Mouse (Mus musculus) myocyte (in vitro differentiated cells): Measurements from ENCODE around the gene Suds3.

Source experiments
- E2F4 ChIP-seq: IDR thresholded peaks from one replicate; pipeline ENCODE4 v1.6.1; 2011; ENCODE audit warnings: mild to moderate bottlenecking, control low read depth, moderate library complexity; ENCODE audit not compliant: insufficient read depth
- MAX ChIP-seq: IDR thresholded peaks from one replicate; pipeline ENCODE4 v1.6.1; 2011; ENCODE audit warnings: low read depth, mild to moderate bottlenecking, control low read depth
- MYOD1 ChIP-seq, 3 experiments: IDR thresholded peaks; one replicate each; pipeline ENCODE4 v1.6.1; 2011; ENCODE audit warnings: control low read depth in 2 of 3, low read depth in 2 of 3, mild to moderate bottlenecking in 2 of 3, moderate library complexity in 1 of 3; ENCODE audit not compliant: insufficient read length in 2 of 3, control insufficient read depth in 1 of 3
- POLR2A ChIP-seq: IDR thresholded peaks from one replicate; pipeline ENCODE4 v1.6.1; 2011; ENCODE audit warnings: low read depth, mild to moderate bottlenecking, control low read depth, moderate library complexity; ENCODE audit not compliant: insufficient read length
- REST ChIP-seq: IDR thresholded peaks from one replicate; pipeline ENCODE4 v1.6.1; 2011; ENCODE audit warnings: mild to moderate bottlenecking, control low read depth, moderate library complexity; ENCODE audit not compliant: insufficient read depth, insufficient read length
- SRF ChIP-seq: IDR thresholded peaks from one replicate; pipeline ENCODE4 v1.6.1; 2011; ENCODE audit warnings: low read depth; ENCODE audit not compliant: control insufficient read depth, insufficient read length
- TCF12 ChIP-seq: IDR thresholded peaks from one replicate; pipeline ENCODE4 v1.6.1; 2011; ENCODE audit warnings: mild to moderate bottlenecking, control low read depth; ENCODE audit not compliant: poor library complexity, insufficient read depth, severe bottlenecking
- USF1 ChIP-seq: IDR thresholded peaks from one replicate; pipeline ENCODE4 v1.6.1; 2011; ENCODE audit warnings: low read depth, mild to moderate bottlenecking, control low read depth, moderate library complexity

- TF ChIP-seq E2F4: no peak
- no peak for TF ChIP-seq POLR2A
- TF ChIP-seq MAX: no peak
- no peak for TF ChIP-seq TCF12
- TF ChIP-seq USF1: no peak
- TF ChIP-seq SRF: no peak
- TF ChIP-seq MYOD1 (IDR thresholded peaks at IDR 0.05; ENCODE audit: control insufficient read depth in 1 of 3, insufficient read length in 2 of 3, low read depth in 2 of 3): no peak
- no peak for TF ChIP-seq REST
These were observed 46.4 kb downstream of the Suds3 start for GRCm38 (mm10) chr5:117069498-117069894.
